Mouse (Mus musculus): ENCODE results near the gene Dip2b.

- TF ChIP-seq POLR2A (IDR thresholded peaks at IDR 0.05; ENCODE audit: extremely low read depth, insufficient read depth, low read length) (no peak), CTCF (IDR thresholded peaks at IDR 0.05; ENCODE audit: extremely low read depth, insufficient read depth, low read length) (no peak)
Observed at GRCm38 (mm10) chr15:100182526-100183280, 144.2 kb downstream of the Dip2b start.
